Mouse (Mus musculus): ENCODE data around the gene Uhmk1. TPM values are rescaled to one million over a fixed set of nuclear protein-coding genes. Genes with fewer than 3 reads are reported as not detected.

The Uhmk1 gene
- total and polyA plus RNA-seq, 2 experiments, result 7.5 to 25.4 TPM

GRCm38 (mm10) chr1:170188601-170189000 is 26.6 kb downstream of the Uhmk1 start:
- no peak for DNase-seq (ENCODE audit: extremely low read depth, low read depth, low spot score)
- no peak overlapping the region for H3K27ac ChIP-seq (replicated peaks; ENCODE audit: insufficient read depth, low read depth, low read length)
- peaks cover 11% of the 10 kb centered on the region for H3K36me3 ChIP-seq (ENCODE audit: control insufficient read depth, insufficient read depth, low read length)
- no peak overlapping the region for H3K4me3 ChIP-seq (ENCODE audit: insufficient read depth, low read depth, low read length)
- TF ChIP-seq CTCF (IDR thresholded peaks at IDR 0.05; ENCODE audit: low read depth, low read length), result no peak
- TF ChIP-seq POLR2A (IDR thresholded peaks at IDR 0.05; ENCODE audit: extremely low read depth, insufficient read depth, low read length), result no peak
- H3K4me1 ChIP-seq (ENCODE audit: control insufficient read depth, insufficient read depth, low read length), result no peaks in the 10 kb centered on the region
- no peaks in the 10 kb centered on the region for H3K79me2 ChIP-seq (ENCODE audit: control insufficient read depth, insufficient read depth, low read length)
- H3K9ac ChIP-seq (ENCODE audit: low read depth, low read length), result no peak overlapping the region
- WGBS, result 73% methylated on average over 11 of the region's 11 CpGs
- no peaks in the 10 kb centered on the region for H3K27me3 ChIP-seq (ENCODE audit: control insufficient read depth, insufficient read depth, low read length)

- Histone ChIP-seq H3K79me2 (ENCODE audit: control insufficient read depth, insufficient read depth, low read length) (no peaks in the 10 kb centered on the region), H3K4me1 (ENCODE audit: control insufficient read depth, insufficient read depth, low read length) (no peaks in the 10 kb centered on the region), H3K36me3 (ENCODE audit: control insufficient read depth, insufficient read depth, low read length) (no peaks in the 10 kb centered on the region), H3K4me3 (ENCODE audit: insufficient read depth, low read depth, low read length) (no peak overlapping the region), H3K9ac (ENCODE audit: low read depth, low read length) (no peak overlapping the region), H3K27ac (replicated peaks; ENCODE audit: insufficient read depth, low read depth, low read length) (no peak overlapping the region), H3K27me3 (ENCODE audit: control insufficient read depth, insufficient read depth, low read length) (no peaks in the 10 kb centered on the region)
- no peak for TF ChIP-seq POLR2A (IDR thresholded peaks at IDR 0.05; ENCODE audit: extremely low read depth, insufficient read depth, low read length)
- TF ChIP-seq CTCF (IDR thresholded peaks at IDR 0.05; ENCODE audit: low read depth, low read length), result no peak
- WGBS, result 69% methylated on average over 5 of the region's 5 CpGs
- no peak for DNase-seq (ENCODE audit: extremely low read depth, low read depth, low spot score)
Measured at GRCm38 (mm10) chr1:170186531-170186930, 28.7 kb downstream of the Uhmk1 start.

DNA sequence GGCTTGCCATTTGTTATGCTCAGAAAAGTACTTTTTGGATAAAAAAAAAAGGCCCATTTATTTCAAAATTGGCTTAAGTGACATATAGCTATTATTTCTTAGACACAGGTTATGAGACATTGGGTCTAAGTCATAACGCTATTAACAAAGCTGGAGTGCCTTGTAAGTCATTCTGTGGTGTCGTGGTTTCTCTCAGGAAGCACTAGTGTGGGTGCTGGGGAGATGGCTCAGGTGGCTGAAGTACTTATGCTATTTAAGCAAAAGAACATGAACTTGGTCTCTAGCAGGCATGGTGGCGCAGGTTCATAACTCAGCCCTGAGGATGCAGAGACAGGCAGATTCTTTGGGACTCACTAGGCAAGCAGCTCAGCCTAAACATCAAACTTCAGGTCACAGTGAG is 30.1 kb downstream of the Uhmk1 start:
- WGBS, result 97% methylated on average over 3 of the region's 3 CpGs
- TF ChIP-seq CTCF (IDR thresholded peaks at IDR 0.05; ENCODE audit: low read depth, low read length), result no peak
- TF ChIP-seq POLR2A (IDR thresholded peaks at IDR 0.05; ENCODE audit: extremely low read depth, insufficient read depth, low read length), result no peak

DNA sequence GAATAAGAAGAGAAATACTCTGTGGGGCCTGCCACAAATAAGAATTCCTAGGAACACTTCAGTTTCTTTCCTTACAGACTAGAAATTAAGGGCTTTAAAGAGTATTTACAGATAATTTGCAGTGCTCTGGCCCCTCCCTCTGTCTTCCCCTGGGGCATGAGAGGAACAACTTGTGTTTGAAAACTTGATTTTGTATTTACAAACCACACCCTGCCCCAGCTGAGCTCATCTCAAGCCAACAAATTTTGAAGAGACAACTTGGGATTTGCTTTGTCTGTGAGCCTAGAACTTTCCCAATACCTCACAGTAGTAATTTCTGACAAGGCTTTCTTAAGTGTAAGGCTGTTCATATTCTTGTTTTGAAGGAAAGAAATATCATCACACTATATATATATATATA is 32.5 kb downstream of the Uhmk1 start:
- no peak overlapping the region for H3K27ac ChIP-seq (replicated peaks; ENCODE audit: insufficient read depth, low read depth, low read length)
- no peak for DNase-seq (ENCODE audit: extremely low read depth, low read depth, low spot score)
- H3K4me3 ChIP-seq (ENCODE audit: insufficient read depth, low read depth, low read length), result no peak overlapping the region
- no peaks in the 10 kb centered on the region for H3K27me3 ChIP-seq (ENCODE audit: control insufficient read depth, insufficient read depth, low read length)
- no peaks in the 10 kb centered on the region for H3K36me3 ChIP-seq (ENCODE audit: control insufficient read depth, insufficient read depth, low read length)
- no peak overlapping the region for H3K9ac ChIP-seq (ENCODE audit: low read depth, low read length)
- H3K4me1 ChIP-seq (ENCODE audit: control insufficient read depth, insufficient read depth, low read length), result no peaks in the 10 kb centered on the region
- no peak for TF ChIP-seq POLR2A (IDR thresholded peaks at IDR 0.05; ENCODE audit: extremely low read depth, insufficient read depth, low read length)
- TF ChIP-seq CTCF (IDR thresholded peaks at IDR 0.05; ENCODE audit: low read depth, low read length), result no peak
- no peaks in the 10 kb centered on the region for H3K79me2 ChIP-seq (ENCODE audit: control insufficient read depth, insufficient read depth, low read length)

More for the DNA sequence above, 30.1 kb downstream of the Uhmk1 start:
- no peaks in the 10 kb centered on the region for H3K79me2 ChIP-seq (ENCODE audit: control insufficient read depth, insufficient read depth, low read length)
- no peak overlapping the region for H3K27ac ChIP-seq (replicated peaks; ENCODE audit: insufficient read depth, low read depth, low read length)
- H3K4me3 ChIP-seq (ENCODE audit: insufficient read depth, low read depth, low read length), result no peak overlapping the region
- no peak for DNase-seq (ENCODE audit: extremely low read depth, low read depth, low spot score)
- no peaks in the 10 kb centered on the region for H3K36me3 ChIP-seq (ENCODE audit: control insufficient read depth, insufficient read depth, low read length)
- H3K4me1 ChIP-seq (ENCODE audit: control insufficient read depth, insufficient read depth, low read length), result no peaks in the 10 kb centered on the region
- no peak overlapping the region for H3K9ac ChIP-seq (ENCODE audit: low read depth, low read length)
- H3K27me3 ChIP-seq (ENCODE audit: control insufficient read depth, insufficient read depth, low read length), result no peaks in the 10 kb centered on the region

DNA sequence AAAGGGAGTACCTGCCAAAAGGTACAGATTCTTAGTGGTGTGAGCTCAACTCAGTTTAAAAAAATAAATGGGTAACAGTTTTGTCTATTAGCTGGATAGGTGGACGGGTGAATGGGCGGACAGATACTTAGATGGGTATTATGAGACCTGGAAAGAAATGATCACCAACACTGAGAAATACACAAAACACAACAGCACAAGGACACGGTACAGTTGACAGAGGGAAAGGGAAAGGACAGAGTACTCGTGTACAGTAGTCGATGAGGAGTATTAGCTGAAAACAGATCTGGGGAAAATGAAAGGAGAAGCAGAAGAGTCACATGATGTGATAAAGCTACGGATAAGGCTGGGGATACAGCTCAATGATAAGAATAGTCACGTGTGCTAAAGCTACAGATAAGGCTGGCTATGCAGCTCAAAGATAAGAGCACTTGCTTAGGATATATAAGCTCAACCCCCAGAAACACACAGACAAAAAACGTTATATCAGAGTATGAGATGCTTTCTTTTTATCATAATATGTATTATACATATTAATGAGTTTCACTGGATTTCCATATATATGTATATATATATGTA is 38.4 kb downstream of the Uhmk1 start:
- TF ChIP-seq CTCF (IDR thresholded peaks at IDR 0.05; ENCODE audit: low read depth, low read length) (no peak), POLR2A (IDR thresholded peaks at IDR 0.05; ENCODE audit: extremely low read depth, insufficient read depth, low read length) (no peak)
- no peak for DNase-seq (ENCODE audit: extremely low read depth, low read depth, low spot score)
- H3K4me3 ChIP-seq (ENCODE audit: insufficient read depth, low read depth, low read length), result no peak overlapping the region
- no peak overlapping the region for H3K27ac ChIP-seq (replicated peaks; ENCODE audit: insufficient read depth, low read depth, low read length)
- peaks cover 7% of the 10 kb centered on the region for H3K79me2 ChIP-seq (ENCODE audit: control insufficient read depth, insufficient read depth, low read length)
- H3K4me1 ChIP-seq (ENCODE audit: control insufficient read depth, insufficient read depth, low read length), result peaks cover 4% of the 10 kb centered on the region
- no peaks in the 10 kb centered on the region for H3K36me3 ChIP-seq (ENCODE audit: control insufficient read depth, insufficient read depth, low read length)
- no peaks in the 10 kb centered on the region for H3K27me3 ChIP-seq (ENCODE audit: control insufficient read depth, insufficient read depth, low read length)
- H3K9ac ChIP-seq (ENCODE audit: low read depth, low read length), result no peak overlapping the region
- WGBS, result 69% methylated on average over 8 of the region's 8 CpGs

GRCm38 (mm10) chr1:170175848-170176247 is 39.3 kb downstream of the Uhmk1 start:
- Histone ChIP-seq H3K79me2 (ENCODE audit: control insufficient read depth, insufficient read depth, low read length) (peaks cover 13% of the 10 kb centered on the region), H3K9ac (ENCODE audit: low read depth, low read length) (no peak overlapping the region), H3K4me1 (ENCODE audit: control insufficient read depth, insufficient read depth, low read length) (peaks cover 4% of the 10 kb centered on the region), H3K27ac (replicated peaks; ENCODE audit: insufficient read depth, low read depth, low read length) (no peak overlapping the region), H3K36me3 (ENCODE audit: control insufficient read depth, insufficient read depth, low read length) (no peaks in the 10 kb centered on the region), H3K4me3 (ENCODE audit: insufficient read depth, low read depth, low read length) (no peak overlapping the region), H3K27me3 (ENCODE audit: control insufficient read depth, insufficient read depth, low read length) (no peaks in the 10 kb centered on the region)
- no peak for DNase-seq (ENCODE audit: extremely low read depth, low read depth, low spot score)
- no peak for TF ChIP-seq POLR2A (IDR thresholded peaks at IDR 0.05; ENCODE audit: extremely low read depth, insufficient read depth, low read length)
- no peak for TF ChIP-seq CTCF (IDR thresholded peaks at IDR 0.05; ENCODE audit: low read depth, low read length)
- 78% methylated on average over 6 of the region's 6 CpGs for WGBS

Data from liver, adult 2 months (tissue).